Mouse (Mus musculus) Patski (cell line): Measurements from ENCODE around the gene Il6ra. TPM values are rescaled to one million over a fixed set of nuclear protein-coding genes. Genes with fewer than 3 reads are reported as not detected.

Experiments
- ATAC-seq: fragments of 100-300 bp; one replicate; pipeline ENCODE4 v1.8.0; 2021
- CTCF ChIA-PET: fragments of 350-600 bp; sonication (Branson Sonifier 250); formaldehyde crosslinking; loops from one replicate; lab custom pipeline; 2022; ENCODE audit warnings: inconsistent platforms; lab: Charles Lee
- POLR2A ChIA-PET: fragments of 350-600 bp; sonication (Branson Sonifier 250); formaldehyde crosslinking; loops from one replicate; lab custom pipeline; 2022; ENCODE audit warnings: antibody characterized with exemption, inconsistent platforms; lab: Charles Lee
- DNase-seq: peaks from one replicate; pipeline ENCODE4 v3.0.0-alpha.2; 2011; ENCODE audit warnings: low read depth, low spot score
- H3K27me3 ChIP-seq: fragments of 371-371 bp; one replicate; pipeline ENCODE4 v1.5.1; 2021
- CTCF ChIP-seq: fragments of 100-300 bp; IDR thresholded peaks from one replicate; pipeline ENCODE4 v1.5.1; 2021
- in situ Hi-C: fragments of 300-500 bp; cut with MboI; formaldehyde crosslinking; loops from 3 replicates; pipeline ENCODE4 v1.11.1; 2018; ENCODE audit warnings: low pct_unique_long_range_greater_than_20kb, mixed read lengths
- polyA plus RNA-seq: library from polyadenylated mRNA; unstranded; gene quantifications from one replicate; pipeline ENCODE4 v1.2.3, GENCODE M21; 2021

Il6ra gene
- polyA plus RNA-seq, 1 experiment from 2014 or later, result 2.6 TPM

- H3K27me3 ChIP-seq, result no peaks in the 10 kb centered on the region
- ATAC-seq, result no peak
- in situ Hi-C loops, result no loop called here
- no peak for TF ChIP-seq CTCF
- ChIA-PET CTCF (interaction anchor here (1.6 to 2.6 kb wide), 2 partner anchors 9 to 17 kb away, joined by 4 to 8 read pairs; no protein-coding TSS in a partner anchor), POLR2A (interaction anchor here (0.7 kb wide), 1 partner anchor 93 kb away, joined by 3 read pairs; no protein-coding TSS in a partner anchor)
- DNase-seq, result no peak
Measured at GRCm38 (mm10) chr3:89878456-89878855, 34.5 kb downstream of the Il6ra start.

GRCm38 (mm10) chr3:89877129-89877528 lies 35.9 kb downstream of the Il6ra start:
- no peaks in the 10 kb centered on the region for H3K27me3 ChIP-seq
- in situ Hi-C loops, result no loop called here
- ATAC-seq (no peak), DNase-seq (no peak)
- ChIA-PET POLR2A (interaction anchor here (0.8 kb wide), 2 partner anchors 13 to 18 kb away, joined by 3 read pairs; no protein-coding TSS in a partner anchor), CTCF (interaction anchor here (0.9 to 2.6 kb wide), 3 partner anchors 9 to 87 kb away, joined by 3 to 8 read pairs (median 5); no protein-coding TSS in a partner anchor)
- TF ChIP-seq CTCF, result no peak

GRCm38 (mm10) chr3:89876469-89876868 lies 36.5 kb downstream of the Il6ra start:
- ChIA-PET POLR2A (interaction anchor here (0.6 to 0.8 kb wide), 3 partner anchors 14 to 19 kb away, joined by 3 read pairs; no protein-coding TSS in a partner anchor), CTCF (interaction anchor here (1.6 to 2.6 kb wide), 2 partner anchors 10 to 15 kb away, joined by 5 to 8 read pairs; no protein-coding TSS in a partner anchor)
- no peaks in the 10 kb centered on the region for H3K27me3 ChIP-seq
- DNase-seq (no peak), ATAC-seq (no peak)
- TF ChIP-seq CTCF, result no peak
- in situ Hi-C loops, result no loop called here

GRCm38 (mm10) chr3:89875781-89876180 lies 37.2 kb downstream of the Il6ra start:
- in situ Hi-C loops, result no loop called here
- ChIA-PET POLR2A (no interaction called here), CTCF (interaction anchor here (1.6 to 2.6 kb wide), 2 partner anchors 10 to 14 kb away, joined by 5 to 8 read pairs; no protein-coding TSS in a partner anchor)
- no peaks in the 10 kb centered on the region for H3K27me3 ChIP-seq
- TF ChIP-seq CTCF, result no peak
- no peak for DNase-seq
- ATAC-seq, result no peak

GRCm38 (mm10) chr3:89875021-89875420 lies 38.0 kb downstream of the Il6ra start:
- no peaks in the 10 kb centered on the region for H3K27me3 ChIP-seq
- DNase-seq (no peak), ATAC-seq (no peak)
- POLR2A ChIA-PET, result interaction anchor here (0.6 kb wide), 1 partner anchor 13 kb away, joined by 4 read pairs; no protein-coding TSS in a partner anchor
- CTCF ChIA-PET, result no interaction called here
- in situ Hi-C loops, result no loop called here
- no peak for TF ChIP-seq CTCF

- ATAC-seq, result no peak
- ChIA-PET POLR2A (no interaction called here), CTCF (interaction anchor here (1.8 kb wide), 1 partner anchor 8 kb away, joined by 5 read pairs; no protein-coding TSS in a partner anchor)
- in situ Hi-C loops, result no loop called here
- no peaks in the 10 kb centered on the region for H3K27me3 ChIP-seq
- no peak for TF ChIP-seq CTCF
- no peak for DNase-seq
Measured at GRCm38 (mm10) chr3:89874076-89874475, 38.9 kb downstream of the Il6ra start.

GRCm38 (mm10) chr3:89872684-89873083 lies 40.3 kb downstream of the Il6ra start:
- DNase-seq, result no peak
- ChIA-PET POLR2A (interaction anchor here (1.1 kb wide), 1 partner anchor 91 kb away, joined by 4 read pairs; no protein-coding TSS in a partner anchor), CTCF (interaction anchor here (1.8 kb wide), 1 partner anchor 10 kb away, joined by 5 read pairs; no protein-coding TSS in a partner anchor)
- in situ Hi-C loops, result no loop called here
- no peak for TF ChIP-seq CTCF
- ATAC-seq, result no peak
- H3K27me3 ChIP-seq, result no peaks in the 10 kb centered on the region

- in situ Hi-C loops, result no loop called here
- ChIA-PET CTCF (no interaction called here), POLR2A (interaction anchor here (1.1 kb wide), 1 partner anchor 92 kb away, joined by 4 read pairs; no protein-coding TSS in a partner anchor)
- ATAC-seq, result peak; percentile 8
- TF ChIP-seq CTCF, result no peak
- no peak for DNase-seq
- no peaks in the 10 kb centered on the region for H3K27me3 ChIP-seq
Measured at GRCm38 (mm10) chr3:89872209-89872608, 40.8 kb downstream of the Il6ra start.

GRCm38 (mm10) chr3:89871339-89871914 lies 41.6 kb downstream of the Il6ra start:
- POLR2A ChIA-PET, result interaction anchor here (0.7 to 1.1 kb wide), 2 partner anchors 43 to 92 kb away, joined by 4 read pairs; no protein-coding TSS in a partner anchor
- ATAC-seq (no peak), DNase-seq (no peak)
- no peaks in the 10 kb centered on the region for H3K27me3 ChIP-seq
- no peak for TF ChIP-seq CTCF
- CTCF ChIA-PET, result interaction anchor here (1.0 kb wide), 1 partner anchor 9 kb away, joined by 3 read pairs; no protein-coding TSS in a partner anchor
- in situ Hi-C loops, result no loop called here

- ATAC-seq (no peak), DNase-seq (no peak)
- TF ChIP-seq CTCF, result no peak
- in situ Hi-C loops, result no loop called here
- CTCF ChIA-PET, result interaction anchor here (1.0 to 1.1 kb wide), 2 partner anchors 8 to 9 kb away, joined by 3 read pairs; no protein-coding TSS in a partner anchor
- POLR2A ChIA-PET, result no interaction called here
- no peaks in the 10 kb centered on the region for H3K27me3 ChIP-seq
Measured at GRCm38 (mm10) chr3:89870472-89871271, 42.3 kb downstream of the Il6ra start.
